Mouse (Mus musculus) spleen, postnatal 10 days (tissue): Measurements from ENCODE around the gene Fst.

ENCODE experiments used
- DNase-seq, 2 experiments: peaks; one replicate each; pipeline ENCODE4 v3.0.0; 2021 to 2022; ENCODE audit warnings: low spot score in 2 of 2

Gene Fst

GRCm38 (mm10) chr13:114458886-114459700 is at the start of gene Fst:
TSS of gene Fst (minus strand) at chr13:114458951.
- peak in 1 of 2 experiments; percentile 13 for DNase-seq

DNA sequence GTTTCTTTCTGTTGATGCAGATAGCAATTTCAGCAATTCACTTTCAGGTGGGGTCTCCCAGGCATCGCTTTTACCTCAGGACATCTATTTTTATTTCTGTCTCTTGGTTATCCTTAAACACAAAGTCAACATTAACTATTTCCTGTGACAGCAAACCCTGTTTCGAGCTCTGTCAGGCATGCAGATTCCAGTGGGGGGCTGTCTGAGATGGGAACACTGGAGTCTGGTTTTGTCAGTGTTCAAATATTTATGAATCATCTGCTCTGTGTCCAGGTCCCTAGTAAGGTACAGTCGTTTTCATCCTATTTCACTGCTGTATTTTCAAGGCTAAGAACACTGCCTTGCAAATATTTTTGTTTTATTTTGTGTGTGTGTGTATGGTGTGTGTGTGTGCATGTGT is 35.1 kb upstream of the Fst start:
- no peak for DNase-seq

GRCm38 (mm10) chr13:114488178-114488577 is 29.4 kb upstream of the Fst start:
- no peak for DNase-seq

GRCm38 (mm10) chr13:114478329-114478728 is 19.6 kb upstream of the Fst start:
- no peak for DNase-seq

DNA sequence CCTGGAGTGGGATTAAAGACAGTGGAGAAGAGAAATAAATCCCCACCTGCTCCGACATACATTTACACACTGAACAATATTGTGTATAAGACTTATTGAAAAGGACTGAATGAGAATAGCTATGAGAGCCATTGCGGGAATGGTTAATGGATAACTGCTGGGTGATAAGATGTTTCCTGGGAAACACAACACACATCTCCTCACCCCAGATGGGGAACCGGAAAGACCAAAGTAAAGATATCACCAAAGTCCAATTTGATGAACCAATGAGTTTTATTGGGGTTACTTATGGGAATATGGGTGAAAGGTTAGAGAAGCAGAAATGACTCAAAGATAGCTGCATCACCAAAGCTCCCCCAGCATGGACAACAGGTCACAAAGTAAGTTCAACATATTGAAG is 11.2 kb upstream of the Fst start:
- DNase-seq = no peak

DNA sequence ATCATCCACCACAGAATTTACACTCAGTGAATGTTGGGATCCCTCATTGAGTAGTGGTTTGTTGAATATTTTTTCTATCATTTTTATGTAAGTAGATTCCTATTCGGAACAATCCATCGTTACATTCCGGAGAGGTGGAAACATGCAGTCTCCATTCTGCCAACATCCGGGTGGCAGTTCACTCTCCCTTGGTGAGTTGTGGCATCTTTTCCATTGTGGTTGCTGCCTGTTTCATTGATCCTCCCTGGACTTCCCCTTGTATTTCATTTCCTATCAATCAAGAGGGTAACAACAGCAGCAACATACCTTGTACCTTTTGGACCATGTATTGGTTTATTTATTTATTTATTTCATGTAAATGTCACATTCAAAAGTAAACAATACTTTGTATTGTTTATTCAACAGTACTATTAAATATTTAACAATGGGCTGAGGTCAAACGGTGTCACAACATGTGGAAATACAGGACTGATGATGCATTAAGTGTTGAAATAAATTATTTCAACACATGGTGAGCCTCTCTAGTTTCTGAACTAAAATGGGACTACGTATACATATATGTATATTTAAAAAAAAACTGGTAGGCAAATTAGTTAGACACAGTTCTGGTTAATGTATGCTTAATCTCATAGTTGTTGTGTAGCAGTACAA is 7.6 kb upstream of the Fst start:
- DNase-seq = no peak

DNA sequence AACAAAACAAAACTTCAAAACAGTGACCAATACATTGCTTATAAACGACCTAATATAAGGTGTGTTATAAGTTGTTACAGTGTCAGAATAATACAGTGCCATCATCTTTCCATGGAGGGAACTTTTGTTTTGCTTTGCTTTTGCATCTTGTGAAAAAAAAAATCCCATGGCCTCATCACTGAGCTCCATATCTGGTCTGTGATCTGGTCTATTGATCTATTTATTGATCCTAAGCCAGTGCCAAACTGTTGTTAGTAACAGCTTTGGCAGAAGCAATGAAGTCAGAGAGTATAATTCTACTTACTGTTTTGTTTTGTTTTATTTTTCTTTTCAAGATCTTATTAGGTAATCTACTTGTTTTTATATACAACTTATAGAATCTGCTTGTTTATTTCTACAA is 6.6 kb upstream of the Fst start:
- DNase-seq = no peak

DNA sequence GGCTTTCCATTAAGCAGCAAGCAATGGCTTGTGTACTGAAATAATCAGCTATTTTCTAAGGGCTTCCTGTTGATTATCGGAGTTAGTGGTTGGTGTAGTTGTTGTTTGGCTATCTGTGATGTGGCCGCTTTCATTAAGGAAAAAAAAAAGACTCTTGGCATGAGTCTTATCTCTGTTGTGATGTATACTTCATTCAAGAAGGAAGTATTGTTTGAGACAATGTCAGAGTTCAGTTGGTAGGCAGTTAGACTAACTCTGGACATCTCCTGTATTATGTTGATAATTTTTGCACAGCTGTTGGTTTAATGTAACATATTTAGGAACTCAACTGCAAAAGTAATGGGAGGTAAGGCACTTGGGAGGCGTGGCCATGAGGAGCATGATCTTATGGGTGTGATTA is 6.1 kb upstream of the Fst start:
- no peak for DNase-seq

DNA sequence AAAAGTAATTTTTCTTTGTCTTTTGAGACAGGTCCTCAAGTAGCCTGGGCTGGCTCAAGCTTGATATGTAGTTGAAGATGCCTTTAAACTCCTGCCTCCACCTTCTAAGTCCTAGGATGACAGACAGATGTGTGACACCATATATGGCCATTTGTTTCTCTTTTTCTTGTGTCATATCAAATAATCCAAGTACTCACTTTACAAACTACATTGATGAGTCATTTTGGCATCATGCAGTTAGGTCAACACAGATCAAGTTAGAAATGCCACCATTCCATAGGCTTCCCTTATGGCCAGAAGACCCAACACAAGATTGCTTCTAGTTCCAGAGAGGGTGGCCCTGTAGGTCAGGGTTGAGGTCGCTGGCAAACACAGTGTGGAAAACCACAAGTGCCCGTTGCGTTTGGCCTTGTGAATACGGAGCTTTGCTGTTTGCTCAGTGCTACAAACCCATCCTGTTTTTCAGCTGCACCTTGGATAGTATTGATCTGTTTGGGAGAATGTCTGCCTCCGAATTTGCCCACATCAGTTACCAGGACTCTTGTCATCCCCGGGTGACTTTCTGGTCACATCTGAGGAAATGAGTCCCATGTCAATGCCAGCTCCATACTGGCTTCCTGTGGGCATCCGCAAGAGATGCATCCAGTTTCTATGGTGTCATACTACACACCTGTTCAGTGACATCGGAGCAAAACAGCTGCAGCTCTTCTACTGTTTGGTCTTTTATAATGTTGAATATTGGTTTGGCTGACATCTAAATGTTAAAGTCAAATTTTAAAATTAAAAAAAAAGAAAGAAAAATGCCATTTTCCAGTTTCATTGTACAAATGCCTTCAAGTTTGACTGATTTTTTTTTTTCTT is 4.0 kb upstream of the Fst start:
- no peak for DNase-seq

DNA sequence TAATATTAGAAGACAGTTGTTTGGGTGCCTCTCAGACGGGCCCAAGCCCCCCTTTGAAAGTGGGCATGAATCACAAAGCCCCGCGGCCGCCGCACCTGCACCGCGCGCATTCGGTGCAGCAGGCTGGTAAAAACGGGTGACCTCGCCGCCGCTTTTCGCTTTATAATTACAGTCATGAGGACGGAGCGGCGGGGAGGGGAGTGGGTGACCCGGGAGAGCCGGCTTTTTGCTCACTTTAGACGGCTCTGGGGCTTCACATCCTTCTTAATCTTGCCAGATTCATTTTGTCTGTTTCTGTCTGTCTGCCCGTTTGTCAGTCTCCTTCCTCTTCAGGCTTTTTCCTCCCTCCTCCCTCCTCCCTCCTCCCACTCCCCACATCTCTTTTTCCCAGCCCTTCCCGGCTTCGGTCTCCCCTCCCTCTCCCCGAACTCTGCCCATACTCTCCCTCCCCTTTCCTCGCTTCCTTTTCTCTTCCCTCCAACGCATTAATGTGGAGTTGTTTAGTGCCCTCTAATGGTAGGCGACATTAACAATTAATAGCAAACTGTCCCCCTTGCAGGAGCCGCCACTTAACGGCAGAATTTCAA is 1.6 kb upstream of the Fst start:
- DNase-seq = peak in 1 of 2 experiments; percentile 14

DNA sequence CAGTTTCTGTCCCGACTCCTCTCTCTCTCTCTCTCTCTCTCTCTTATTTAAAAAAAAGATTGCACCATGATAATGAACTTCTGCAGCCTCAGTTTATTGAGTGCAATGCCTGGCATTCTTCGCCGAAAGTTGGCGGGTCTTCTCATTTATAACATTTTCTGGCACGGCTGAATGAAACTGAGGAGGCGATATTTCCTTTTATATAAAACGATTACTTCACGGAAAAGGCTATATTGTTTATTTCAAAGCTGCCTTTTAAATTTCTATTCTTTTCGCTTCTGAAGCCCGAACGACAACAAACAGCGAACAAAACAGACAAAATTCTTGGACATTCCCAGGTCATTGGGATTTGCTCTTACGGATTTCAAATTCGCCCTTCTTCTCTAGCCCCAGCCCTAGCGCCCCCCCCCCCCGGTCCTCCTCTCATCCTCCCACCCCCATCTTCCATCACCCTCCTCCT is 980 bp upstream of the Fst start:
- no peak for DNase-seq

GRCm38 (mm10) chr13:114458291-114458885 is 363 bp downstream of the Fst start:
- peak; percentile 7 to 16 for DNase-seq

GRCm38 (mm10) chr13:114457567-114458120 is 1.1 kb downstream of the Fst start:
- DNase-seq = no peak

- peak in 1 of 2 experiments; percentile 19 for DNase-seq
Observed at GRCm38 (mm10) chr13:114456766-114457566, 1.8 kb downstream of the Fst start.

- no peak for DNase-seq
Observed at GRCm38 (mm10) chr13:114456224-114456623, 2.5 kb downstream of the Fst start.

- no peak for DNase-seq
Observed at GRCm38 (mm10) chr13:114455788-114456187, 3.0 kb downstream of the Fst start.

DNA sequence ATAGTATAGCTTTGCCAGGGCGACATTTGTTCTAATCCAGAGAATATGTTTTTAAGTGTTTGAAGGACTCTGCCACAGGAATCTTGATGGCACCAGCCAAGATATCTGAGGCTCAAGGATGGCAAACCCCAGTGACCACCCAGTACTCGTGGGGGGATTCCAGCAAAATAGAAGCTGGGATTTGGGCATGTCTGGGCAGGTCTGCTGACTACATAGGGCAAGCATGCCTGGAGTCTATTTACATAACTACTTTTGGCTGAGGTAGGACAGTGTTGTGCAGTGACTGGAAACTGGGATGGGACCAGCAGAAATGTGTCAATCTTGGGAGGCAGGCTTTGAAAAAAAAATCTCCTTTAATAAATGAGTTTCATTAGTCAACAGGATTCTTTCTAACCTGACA is 11.5 kb downstream of the Fst start:
- no peak for DNase-seq

DNA sequence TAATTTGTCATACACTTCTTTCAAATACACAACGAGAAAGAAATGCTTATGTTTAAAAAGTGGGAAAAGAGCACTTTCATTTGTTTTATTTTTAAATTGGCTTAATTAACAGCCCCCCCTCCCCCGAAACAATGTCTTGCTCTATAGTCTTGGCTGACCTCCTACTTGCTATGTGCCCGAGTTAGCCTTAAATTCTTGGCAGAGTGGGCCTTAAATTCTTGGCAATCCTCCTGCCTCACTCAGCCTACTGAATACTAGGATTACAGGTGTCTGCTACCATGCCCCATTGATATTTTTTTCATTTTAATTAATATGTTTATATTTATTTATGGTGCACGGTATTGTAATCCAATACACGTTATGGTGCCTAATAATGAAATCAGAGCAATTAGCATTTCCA is 26.3 kb downstream of the Fst start:
- DNase-seq = no peak

DNA sequence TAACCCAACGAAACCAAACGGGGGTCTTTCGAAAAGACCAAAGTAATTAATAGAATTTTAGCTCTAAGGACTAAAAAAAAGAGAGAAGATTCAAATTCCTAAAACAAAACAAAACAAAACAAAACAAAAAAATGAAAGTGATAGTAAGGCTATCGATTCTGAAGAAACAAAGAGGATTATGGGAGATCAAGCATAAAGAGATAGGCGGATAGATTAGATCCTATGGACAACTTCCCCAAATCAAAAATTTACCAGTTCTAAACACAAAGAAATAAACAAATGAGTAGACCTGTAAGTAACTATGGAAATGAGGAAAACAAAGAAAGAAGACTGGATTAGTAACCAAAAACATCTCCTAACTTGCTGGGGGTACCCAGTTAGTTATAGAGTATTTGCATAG is 33.5 kb downstream of the Fst start:
- no peak for DNase-seq

GRCm38 (mm10) chr13:114420235-114420634 is 38.5 kb downstream of the Fst start:
- no peak for DNase-seq
